Mouse (Mus musculus) layer of hippocampus, adult 18-20 months (tissue): ENCODE measurements around the gene Pfkfb1. TPM values are rescaled to one million over a fixed set of nuclear protein-coding genes. Genes with fewer than 3 reads are reported as not detected.

Experiments used
- DNase-seq, 2 experiments: peaks; one replicate each; pipeline ENCODE4 v3.0.0; 2022; ENCODE audit warnings: low spot score in 2 of 2
- microRNA-seq, 2 experiments: library from miRNA; unstranded; fragments of <30 nt; microRNA quantifications; one replicate each; pipeline ENCODE4 v1.2.0; 2021
- total RNA-seq, 2 experiments: library from RNA; stranded (reverse); gene quantifications; 2 replicates each; pipeline ENCODE4 v1.2.3; 2021

Pfkfb1 gene
- total RNA-seq, 2 experiments from 2014 or later: 0.84 to 0.92 TPM

DNA sequence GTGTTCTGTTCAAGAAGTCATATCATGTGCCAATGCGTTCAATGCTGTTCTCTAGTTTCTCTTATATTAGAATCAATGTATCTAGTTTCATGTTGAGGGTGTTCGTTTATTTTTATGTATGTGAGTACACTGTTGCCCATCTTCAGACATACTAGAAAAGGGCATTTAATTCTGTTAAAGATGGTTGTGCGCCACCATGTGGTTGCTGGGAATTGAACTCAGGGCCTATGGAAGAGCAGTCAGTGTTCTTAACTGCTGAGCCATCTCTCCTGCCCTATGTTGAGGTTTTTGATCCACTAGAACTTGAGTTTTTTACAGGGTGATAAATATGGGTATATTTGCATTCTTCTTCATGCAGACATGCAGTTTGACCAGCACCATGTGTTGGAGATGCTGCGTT, 74.8 kb downstream of the Pfkfb1 start:
- peak in 1 of 2 experiments; percentile 36 for DNase-seq

DNA sequence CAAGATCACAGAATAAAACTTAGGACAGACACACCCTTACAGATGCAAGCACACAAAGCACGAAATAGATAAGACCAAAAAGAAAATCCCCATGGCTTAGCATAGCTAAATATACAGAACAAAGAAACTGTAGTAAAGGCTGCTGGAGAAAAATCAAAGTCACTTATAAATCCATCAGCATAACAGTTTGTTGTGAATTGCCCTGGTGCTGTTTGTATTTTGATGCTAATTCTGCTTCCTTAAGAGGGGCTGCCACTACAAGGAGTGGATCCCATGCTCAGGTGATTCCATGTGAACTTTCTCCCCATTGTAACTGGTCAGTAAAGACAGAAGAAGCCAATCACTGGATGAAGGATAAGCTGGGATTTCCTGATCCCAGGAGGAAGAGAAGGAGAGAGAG, 89.5 kb downstream of the Pfkfb1 start:
- DNase-seq: no peak

Small RNA genes within 50 kb of the gene (microRNA-seq; reads per million reads assigned to microRNA genes)
- 0 reads per million in 2 experiments for gene Mir3620

Other genes with a start within 250 kb of the Pfkfb1 start
- 10 to 100 TPM; 34.1 to 39.0 TPM for gene Tmem29, start 129.1 kb upstream of the Pfkfb1 start, total RNA-seq
- gene Alas2, start 40.9 kb upstream of the Pfkfb1 start, total RNA-seq: 1 to 10 TPM; 3.4 to 5.4 TPM
- 10 to 100 TPM; 10.1 to 13.9 TPM for gene Apex2, start 1.6 kb downstream of the Pfkfb1 start, total RNA-seq
- gene Tro, start 69.4 kb downstream of the Pfkfb1 start, total RNA-seq: 100 to 1,000 TPM; 152 to 159 TPM
- 10 to 100 TPM; 50.9 to 51.6 TPM for gene Maged2, start 226.1 kb downstream of the Pfkfb1 start, total RNA-seq